Mouse (Mus musculus): ENCODE measurements at regions not wholly inside any gene's neighbourhood (a gene's known extent, or its start where the extent isn't known, plus 50 kb on each side); places are given as distances from the start of the nearest gene placed in this dataset.

DNA sequence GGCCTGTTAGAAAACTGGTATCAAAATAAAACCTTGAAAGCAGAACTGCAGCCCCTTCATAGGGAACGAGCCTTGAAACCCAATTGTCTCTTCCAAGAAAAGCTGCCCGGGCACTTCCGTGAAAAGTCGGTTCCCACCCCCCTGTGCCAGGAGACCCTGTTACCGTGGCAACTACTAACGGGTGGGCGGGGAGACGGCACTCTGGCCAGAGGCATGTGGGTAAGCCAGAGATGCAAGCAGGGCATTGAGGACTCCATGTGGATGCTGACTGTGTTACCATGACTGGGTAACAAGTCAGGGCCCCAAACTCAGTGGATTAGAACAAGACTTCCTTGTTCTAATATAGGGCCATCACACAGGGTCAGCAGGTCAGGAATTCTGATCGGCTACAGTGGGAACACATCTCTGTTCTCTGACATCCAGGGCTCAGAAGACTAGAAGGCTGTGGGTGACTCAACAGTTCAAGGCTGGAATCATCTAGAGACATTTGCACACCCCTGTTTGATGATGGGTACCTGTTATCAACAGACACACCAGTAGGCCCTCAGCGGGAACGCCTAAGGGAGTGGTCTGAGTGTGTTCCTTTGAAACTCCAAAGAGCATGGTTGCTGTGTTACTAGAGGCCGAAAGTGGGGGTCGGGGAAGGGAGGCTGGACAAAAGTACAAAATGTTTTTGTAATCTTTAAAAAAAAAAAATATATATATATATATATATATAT is 236.9 kb upstream of the Sdk2 start:
- 39% methylated on average over 13 of the region's 13 CpGs for WGBS
- H3K36me3 ChIP-seq (ENCODE audit: poor library complexity, severe bottlenecking), result no peaks in the 10 kb centered on the region
- no peak overlapping the region for H3K4me2 ChIP-seq
- peaks cover 31% of the 10 kb centered on the region for H3K4me1 ChIP-seq
- H3K9ac ChIP-seq, result no peak overlapping the region
- ATAC-seq, result peak; percentile 78
- no peak overlapping the region for H3K4me3 ChIP-seq
- no peaks in the 10 kb centered on the region for H3K9me3 ChIP-seq (replicated peaks)
- H3K27ac ChIP-seq, result no peak overlapping the region
- no peaks in the 10 kb centered on the region for H3K27me3 ChIP-seq

DNA sequence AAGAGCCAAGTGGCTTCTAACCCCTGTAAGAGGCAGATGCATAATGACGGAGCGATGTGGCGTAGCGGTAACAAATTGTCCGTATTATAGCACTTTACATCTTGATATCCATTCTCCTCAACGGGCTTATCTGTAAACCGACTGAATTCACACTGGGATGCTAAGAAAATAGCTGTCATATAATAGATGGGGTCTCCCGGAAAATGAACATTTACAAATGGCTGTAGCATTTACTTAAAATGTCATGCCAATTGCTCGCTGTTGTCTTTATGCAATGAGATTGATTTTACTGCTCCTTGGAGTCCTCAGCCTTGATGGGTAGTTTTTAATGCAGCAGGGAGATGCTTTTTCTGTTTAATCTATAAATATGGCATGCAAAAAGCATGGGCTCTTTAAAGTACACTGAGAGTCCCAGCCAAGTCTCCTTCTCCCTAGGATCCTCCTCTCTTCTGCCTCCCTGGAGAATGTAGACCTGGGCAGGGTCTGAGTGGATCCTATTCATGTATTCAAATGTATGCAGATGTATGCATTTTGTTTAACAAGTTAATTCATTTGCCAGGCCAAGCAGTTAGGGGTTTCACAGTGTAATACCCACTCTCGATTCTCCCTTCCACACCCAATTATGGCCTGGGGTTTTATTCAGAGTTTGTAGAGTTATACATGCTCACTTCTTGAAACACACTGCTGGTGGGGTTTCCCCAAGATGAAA is 233.9 kb upstream of the Sdk2 start:
- Histone ChIP-seq H3K4me2 (no peak overlapping the region), H3K27ac (peak overlapping the region; percentile 65), H3K36me3 (ENCODE audit: poor library complexity, severe bottlenecking) (no peaks in the 10 kb centered on the region), H3K4me1 (peaks cover 31% of the 10 kb centered on the region), H3K9me3 (replicated peaks) (no peaks in the 10 kb centered on the region), H3K9ac (no peak overlapping the region), H3K27me3 (no peaks in the 10 kb centered on the region), H3K4me3 (no peak overlapping the region)
- peak; percentile 81 for ATAC-seq
- WGBS, result 64% methylated on average over 10 of the region's 10 CpGs

DNA sequence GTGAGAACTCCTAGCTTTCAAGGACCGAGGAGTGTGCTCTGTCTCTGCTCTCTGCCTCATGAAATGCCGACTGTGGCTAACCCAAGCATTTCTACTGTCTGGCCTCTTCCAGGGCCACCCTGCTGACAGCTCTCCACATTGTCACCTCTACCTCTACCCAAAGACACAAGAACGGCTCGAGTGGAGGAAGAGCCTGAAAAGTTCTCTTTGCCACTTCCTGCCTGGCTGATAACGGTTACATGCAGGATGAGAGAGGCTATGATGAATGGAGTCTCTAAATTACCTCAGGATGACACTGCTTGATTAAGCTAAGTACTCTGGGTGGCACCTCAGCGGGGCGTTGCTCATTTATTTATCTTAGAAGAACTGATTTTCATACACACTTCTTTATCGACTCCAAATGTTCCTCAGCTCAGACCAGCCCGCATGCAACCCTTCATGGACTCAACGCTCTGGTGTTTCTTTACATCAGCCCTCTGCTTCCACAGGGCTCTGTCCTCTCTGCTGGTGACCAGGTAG is 230.0 kb upstream of the Sdk2 start:
- peaks cover 44% of the 10 kb centered on the region for H3K4me1 ChIP-seq
- 93% methylated on average over 10 of the region's 10 CpGs for WGBS
- H3K9me3 ChIP-seq (replicated peaks), result no peaks in the 10 kb centered on the region
- H3K4me3 ChIP-seq, result no peak overlapping the region
- H3K27ac ChIP-seq, result no peak overlapping the region
- H3K9ac ChIP-seq, result no peak overlapping the region
- no peak overlapping the region for H3K4me2 ChIP-seq
- no peaks in the 10 kb centered on the region for H3K27me3 ChIP-seq
- no peak for ATAC-seq
- no peaks in the 10 kb centered on the region for H3K36me3 ChIP-seq (ENCODE audit: poor library complexity, severe bottlenecking)

DNA sequence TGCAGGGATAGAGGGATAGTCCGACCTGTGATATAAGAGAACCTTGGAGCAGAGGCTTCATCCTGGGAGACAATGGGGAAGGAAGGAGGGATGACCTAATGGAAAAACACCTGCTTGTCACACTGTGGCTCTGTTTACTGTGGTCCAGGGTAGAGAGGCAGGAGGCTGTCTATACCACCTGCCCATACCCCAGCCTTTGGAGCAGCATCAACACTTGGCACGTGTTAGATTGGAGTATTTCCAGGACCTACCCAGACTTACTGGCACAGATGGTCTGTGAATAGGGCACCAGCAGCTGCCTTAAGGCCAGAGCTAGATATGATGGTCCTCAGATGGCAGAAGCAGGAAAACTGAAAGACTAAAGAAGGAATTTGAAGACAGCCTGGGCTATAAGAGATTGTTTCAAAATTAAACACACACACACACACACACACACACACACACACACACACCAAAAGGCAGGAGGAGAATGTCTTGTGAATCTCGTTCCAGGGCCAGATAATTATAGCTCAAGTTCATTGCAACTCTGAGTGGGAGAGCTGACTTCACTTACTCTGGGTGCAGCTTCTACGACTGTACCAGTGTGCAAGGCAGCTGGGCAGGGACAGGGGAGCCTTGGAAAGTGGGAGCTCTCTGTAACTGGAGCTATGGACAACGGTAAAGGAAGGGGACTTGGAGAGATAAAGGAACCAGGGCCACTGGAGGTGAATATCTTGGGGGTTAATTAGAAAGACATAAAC is 227.8 kb upstream of the Sdk2 start:
- peak; percentile 88 for ATAC-seq
- Histone ChIP-seq H3K27me3 (no peaks in the 10 kb centered on the region), H3K4me3 (no peak overlapping the region), H3K9ac (0 out of 2 replicates have a peak overlapping the region, but pooled peaks have one; percentile 12), H3K36me3 (ENCODE audit: poor library complexity, severe bottlenecking) (no peaks in the 10 kb centered on the region), H3K9me3 (replicated peaks) (no peaks in the 10 kb centered on the region), H3K4me1 (peaks cover 26% of the 10 kb centered on the region), H3K4me2 (no peak overlapping the region), H3K27ac (peak overlapping the region; percentile 68)
- 55% methylated on average over 5 of the region's 5 CpGs for WGBS

DNA sequence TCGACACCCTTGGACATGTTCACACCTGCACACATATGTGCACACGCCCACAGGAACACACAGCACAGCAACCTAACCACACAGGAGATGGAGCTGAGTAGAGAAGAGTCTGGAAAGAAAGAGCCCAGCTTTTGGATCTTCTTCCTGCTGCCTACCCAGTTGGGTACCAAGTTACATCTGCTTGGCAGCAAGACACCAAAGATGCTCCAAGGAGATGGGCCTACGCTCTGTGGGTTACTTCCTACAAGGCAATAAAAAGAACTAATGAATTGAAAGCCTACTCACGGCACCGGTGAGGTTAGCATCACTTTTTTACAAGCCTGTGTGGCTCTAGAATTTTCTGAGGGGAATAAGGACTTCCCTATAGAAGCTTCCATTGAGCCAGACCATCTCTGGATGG is 224.4 kb upstream of the Sdk2 start:
- Histone ChIP-seq H3K4me2 (no peak overlapping the region), H3K9me3 (replicated peaks) (no peaks in the 10 kb centered on the region), H3K4me3 (no peak overlapping the region), H3K9ac (no peak overlapping the region), H3K36me3 (ENCODE audit: poor library complexity, severe bottlenecking) (no peaks in the 10 kb centered on the region), H3K27ac (no peak overlapping the region), H3K4me1 (peaks cover 29% of the 10 kb centered on the region), H3K27me3 (no peaks in the 10 kb centered on the region)
- 93% methylated on average over 5 of the region's 5 CpGs for WGBS
- no peak for ATAC-seq

DNA sequence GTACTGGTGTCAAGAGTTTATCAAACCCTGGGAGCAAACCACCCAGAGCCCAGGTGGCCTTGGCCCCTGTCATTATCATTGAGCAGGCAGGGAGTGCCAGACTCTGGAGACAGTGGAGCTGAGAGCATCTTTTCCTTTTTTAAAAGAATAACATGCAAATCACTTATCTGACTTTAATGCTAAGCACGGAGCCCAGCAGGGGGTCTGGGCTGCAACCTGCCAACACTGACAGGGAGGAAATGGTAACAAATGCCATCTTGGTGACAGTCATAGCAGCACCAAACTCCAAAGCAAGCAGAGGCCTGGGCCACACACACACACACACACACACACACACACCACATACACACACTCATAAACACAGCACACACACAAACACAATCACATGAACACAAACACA is 223.1 kb upstream of the Sdk2 start:
- Histone ChIP-seq H3K9ac (no peak overlapping the region), H3K36me3 (ENCODE audit: poor library complexity, severe bottlenecking) (no peaks in the 10 kb centered on the region), H3K4me3 (no peak overlapping the region), H3K27me3 (no peaks in the 10 kb centered on the region), H3K27ac (peak overlapping the region; percentile 22; the same call in 1 of the 2 replicates), H3K9me3 (replicated peaks) (no peaks in the 10 kb centered on the region), H3K4me1 (peaks cover 26% of the 10 kb centered on the region), H3K4me2 (no peak overlapping the region)
- 73% methylated on average over 1 of the region's 1 CpGs for WGBS
- no peak for ATAC-seq

DNA sequence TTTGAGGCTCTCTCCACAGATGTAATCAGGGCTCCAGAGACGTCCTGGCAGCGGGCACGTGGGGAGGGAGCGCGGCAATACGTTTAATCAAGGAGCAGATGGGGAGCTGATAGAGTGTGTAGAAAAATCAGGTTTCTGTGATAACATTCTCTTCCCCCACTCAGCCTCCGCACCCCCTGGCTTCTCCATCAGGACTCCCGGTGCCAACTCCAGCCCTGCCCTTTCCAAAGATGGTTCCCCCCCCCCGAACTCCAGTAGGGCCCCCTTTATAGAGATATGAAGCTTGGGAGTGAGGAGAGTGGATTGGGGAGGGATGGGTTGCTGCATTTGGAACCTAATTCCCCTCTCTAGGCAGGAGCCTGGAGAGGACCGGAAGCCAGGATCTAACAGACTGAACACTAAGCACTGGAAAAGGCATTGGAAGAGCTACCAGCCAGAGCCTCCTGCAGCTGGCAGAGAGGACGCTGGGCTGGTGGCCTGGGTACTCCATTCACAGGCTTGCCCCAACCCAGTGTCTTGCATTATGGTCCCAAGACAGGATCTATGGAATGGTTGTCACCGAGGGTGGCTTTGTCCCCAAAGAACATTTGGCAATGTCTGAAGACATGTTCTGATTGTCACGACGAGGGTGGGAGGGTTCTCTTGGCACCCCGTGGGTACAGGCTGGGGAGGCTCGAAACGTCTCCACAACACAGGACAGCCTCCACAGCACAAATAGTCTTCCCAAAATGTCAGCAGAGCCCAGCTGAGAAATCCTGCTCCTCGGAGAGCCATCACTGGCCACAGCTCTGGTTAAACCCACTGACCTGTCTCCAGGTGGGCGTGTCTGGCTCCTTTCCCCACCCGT is 218.2 kb upstream of the Sdk2 start:
- Histone ChIP-seq H3K27me3 (no peaks in the 10 kb centered on the region), H3K9me3 (replicated peaks) (no peaks in the 10 kb centered on the region), H3K27ac (peak overlapping the region; percentile 57), H3K36me3 (ENCODE audit: poor library complexity, severe bottlenecking) (no peaks in the 10 kb centered on the region), H3K4me2 (no peak overlapping the region; the same call in 1 of the 2 replicates), H3K4me3 (no peak overlapping the region), H3K4me1 (peaks cover 17% of the 10 kb centered on the region; the same call in 1 of the 2 replicates), H3K9ac (no peak overlapping the region)
- peak; percentile 72; the same call in 1 of the 2 replicates for ATAC-seq
- WGBS, result 79% methylated on average over 20 of the region's 20 CpGs

DNA sequence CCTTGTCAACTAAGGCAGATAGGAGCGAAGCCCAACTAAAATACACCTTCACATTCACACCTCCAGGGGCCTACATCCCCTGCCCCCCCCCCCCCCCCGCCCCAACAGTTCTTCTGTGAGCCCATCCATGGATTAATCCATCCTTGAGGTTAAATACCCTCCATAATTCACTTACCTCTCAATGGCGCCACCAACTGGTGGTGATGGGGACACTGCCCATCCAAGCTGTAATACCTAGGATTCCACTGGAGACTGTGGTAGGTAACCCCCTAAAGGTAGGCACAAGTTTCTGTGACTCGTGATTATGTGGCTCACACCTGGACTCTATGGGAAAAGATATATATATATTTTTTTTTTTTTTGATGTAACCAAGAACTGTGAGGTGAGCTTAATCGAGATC is 216.4 kb upstream of the Sdk2 start:
- no peaks in the 10 kb centered on the region for H3K36me3 ChIP-seq (ENCODE audit: poor library complexity, severe bottlenecking)
- WGBS, result 55% methylated on average over 4 of the region's 5 CpGs
- H3K4me1 ChIP-seq, result peaks cover 17% of the 10 kb centered on the region; the same call in 1 of the 2 replicates
- no peak overlapping the region for H3K9ac ChIP-seq
- no peak overlapping the region for H3K4me2 ChIP-seq
- no peak for ATAC-seq
- no peak overlapping the region for H3K4me3 ChIP-seq
- no peaks in the 10 kb centered on the region for H3K27me3 ChIP-seq
- H3K27ac ChIP-seq, result no peak overlapping the region
- H3K9me3 ChIP-seq (replicated peaks), result no peaks in the 10 kb centered on the region

DNA sequence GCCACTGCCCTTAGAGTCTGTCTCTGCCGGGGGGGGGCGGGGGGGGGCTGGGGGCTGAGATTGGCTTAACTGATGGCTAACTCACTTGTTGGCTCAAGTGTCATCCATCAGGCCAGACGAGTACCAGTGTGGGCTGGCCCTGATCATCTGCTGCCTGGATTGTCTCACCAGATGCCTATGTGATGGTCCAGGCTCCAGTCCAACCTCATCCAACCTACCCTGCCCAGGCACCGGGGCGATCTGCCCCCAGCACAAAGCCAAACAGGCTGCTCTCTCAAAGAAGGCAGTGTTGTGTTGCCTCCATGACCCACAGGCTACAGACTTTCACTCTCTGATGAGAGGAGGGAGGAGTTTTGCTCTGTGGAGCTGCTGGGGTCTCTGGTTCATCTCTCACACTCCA is 215.7 kb upstream of the Sdk2 start:
- Histone ChIP-seq H3K4me3 (no peak overlapping the region), H3K4me2 (no peak overlapping the region), H3K36me3 (ENCODE audit: poor library complexity, severe bottlenecking) (no peaks in the 10 kb centered on the region), H3K27me3 (no peaks in the 10 kb centered on the region), H3K27ac (no peak overlapping the region), H3K4me1 (peaks cover 18% of the 10 kb centered on the region; the same call in 1 of the 2 replicates), H3K9ac (no peak overlapping the region), H3K9me3 (replicated peaks) (no peaks in the 10 kb centered on the region)
- ATAC-seq, result no peak
- 94% methylated on average over 5 of the region's 5 CpGs for WGBS

DNA sequence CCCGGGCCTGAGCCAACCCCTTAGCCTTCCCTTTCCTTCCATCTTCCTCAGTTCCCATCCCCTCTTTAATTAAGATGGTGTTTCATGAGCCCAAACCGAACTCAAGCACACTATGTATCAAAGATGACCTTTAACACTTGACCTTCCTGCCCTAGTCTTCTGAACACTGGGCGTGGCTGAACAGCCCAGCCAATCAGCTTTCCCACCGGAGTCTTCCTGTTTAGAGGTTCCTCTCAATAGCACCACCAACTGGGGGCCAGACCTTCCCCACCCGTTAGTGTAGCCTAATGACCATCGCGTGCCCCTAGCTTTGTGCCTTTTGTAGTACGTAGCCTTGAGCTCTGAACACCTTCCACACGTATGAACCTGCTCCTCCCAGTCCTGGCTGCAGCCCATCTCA is 215.0 kb upstream of the Sdk2 start:
- Histone ChIP-seq H3K4me2 (no peak overlapping the region), H3K9ac (no peak overlapping the region), H3K4me3 (no peak overlapping the region), H3K9me3 (replicated peaks) (no peaks in the 10 kb centered on the region), H3K4me1 (peaks cover 21% of the 10 kb centered on the region; the same call in 1 of the 2 replicates), H3K36me3 (ENCODE audit: poor library complexity, severe bottlenecking) (no peaks in the 10 kb centered on the region), H3K27me3 (no peaks in the 10 kb centered on the region), H3K27ac (no peak overlapping the region)
- ATAC-seq, result no peak
- 80% methylated on average over 9 of the region's 9 CpGs for WGBS

DNA sequence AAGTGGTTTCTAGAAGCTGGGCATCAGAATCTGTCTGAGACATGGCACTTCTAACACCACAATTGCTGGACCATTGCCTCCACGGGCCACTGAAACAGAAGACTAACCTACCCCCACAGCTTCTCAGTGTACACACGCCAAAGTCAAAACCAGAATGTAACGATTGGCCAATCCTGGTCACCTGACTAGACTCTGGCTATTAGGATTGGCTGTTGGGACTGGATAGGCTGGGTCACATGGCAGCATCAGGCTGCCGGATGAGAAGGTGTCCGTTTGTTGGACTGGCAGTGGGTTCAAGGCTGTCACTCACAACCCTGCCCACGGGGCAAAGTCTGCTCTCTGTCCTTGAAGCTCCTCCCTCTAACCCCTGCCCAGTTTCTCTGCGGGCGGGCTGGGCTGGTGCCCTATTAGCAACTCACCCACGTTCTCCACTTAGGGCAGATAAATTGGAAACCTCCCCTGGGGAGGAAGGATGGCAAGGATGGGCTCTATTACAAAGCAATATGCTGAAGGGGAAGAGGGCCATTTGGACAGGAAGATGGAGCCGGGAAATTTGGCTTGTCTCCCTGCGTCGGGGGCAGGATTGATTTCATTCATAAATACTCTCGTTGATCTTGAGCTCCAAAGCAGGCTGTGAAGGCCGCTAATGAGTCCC is 214.3 kb upstream of the Sdk2 start:
- Histone ChIP-seq H3K4me1 (peaks cover 20% of the 10 kb centered on the region; the same call in 1 of the 2 replicates), H3K9me3 (replicated peaks) (no peaks in the 10 kb centered on the region), H3K4me3 (no peak overlapping the region), H3K9ac (no peak overlapping the region), H3K27me3 (no peaks in the 10 kb centered on the region), H3K27ac (no peak overlapping the region), H3K36me3 (ENCODE audit: poor library complexity, severe bottlenecking) (no peaks in the 10 kb centered on the region), H3K4me2 (no peak overlapping the region)
- no peak for ATAC-seq
- 86% methylated on average over 14 of the region's 14 CpGs for WGBS
